Mouse (Mus musculus) telencephalon, adult 2 months (tissue): ENCODE measurements around the gene Numbl.
"Not testable (repeated sequence)": the region's sequence is repeated elsewhere in the genome, so short reads cannot be mapped to it uniquely, and the experiment has no call there.

ENCODE experiments used
- DNase-seq: peaks from one replicate; pipeline ENCODE4 v3.0.0-alpha.2; 2011; ENCODE audit warnings: low read depth, low spot score

The Numbl gene

DNA sequence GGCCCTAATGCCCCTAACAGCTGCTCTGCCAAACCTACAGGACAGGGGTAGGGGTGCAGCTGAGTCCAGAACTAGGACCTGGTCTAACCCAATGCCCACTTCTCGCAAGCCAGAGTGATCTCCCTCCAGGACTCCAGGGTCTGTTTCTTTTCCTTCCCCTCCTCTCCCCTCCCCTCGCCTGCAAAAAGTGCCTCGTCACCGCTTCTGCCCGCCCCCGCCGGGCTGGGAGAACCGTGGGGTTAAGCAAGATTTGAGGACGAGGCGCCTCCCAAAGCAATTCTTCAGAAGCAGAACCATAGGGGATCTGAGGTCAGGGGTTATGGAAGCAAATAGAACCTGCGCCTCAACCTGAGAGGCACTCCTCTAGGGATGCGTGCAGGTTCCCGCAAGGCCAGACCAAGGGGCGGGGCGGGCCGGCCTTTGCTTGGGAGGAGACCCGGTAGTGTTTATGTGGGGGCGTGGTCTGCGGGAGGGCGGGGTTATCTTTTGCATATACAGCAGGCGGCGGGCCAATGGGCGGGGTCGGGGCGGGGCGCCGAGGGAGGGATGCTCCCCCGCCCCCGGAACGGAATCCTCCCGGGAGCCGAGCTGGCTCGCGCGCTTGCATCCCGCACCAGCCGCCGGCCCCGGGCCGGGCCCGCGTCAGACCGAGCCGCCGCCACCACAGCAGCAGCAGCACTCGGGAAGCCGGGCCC is at the start of gene Numbl:
Gene Numbl, plus strand, starts transcription at position 229 of the 695 bp plus-strand sequence.
- DNase-seq, result peak; percentile 83

- DNase-seq, result no peak
Observed at GRCm38 (mm10) chr7:27212626-27213025, 45.6 kb upstream of the Numbl start.

- no peak for DNase-seq
Observed at GRCm38 (mm10) chr7:27218586-27218985, 39.6 kb upstream of the Numbl start.

DNA sequence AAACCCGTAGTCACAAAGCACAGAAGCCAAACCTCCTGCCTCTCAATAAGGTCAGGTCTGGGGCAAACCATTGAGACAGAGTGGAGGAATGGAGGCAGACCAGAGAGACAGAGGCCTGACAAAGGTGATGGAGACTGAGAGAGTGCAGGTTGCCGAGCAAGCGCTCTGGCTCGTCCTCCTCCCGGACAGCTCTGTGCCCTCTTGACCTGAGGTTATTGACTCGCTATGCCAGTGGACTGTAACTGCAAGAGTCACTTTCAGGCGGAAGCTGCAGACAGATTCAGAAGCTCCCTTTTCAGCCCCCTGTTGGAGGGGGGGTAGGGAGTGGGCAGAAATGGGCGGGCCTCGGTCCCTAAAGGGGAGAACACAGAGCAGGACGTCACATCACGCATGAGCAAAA is 38.3 kb upstream of the Numbl start:
- no peak for DNase-seq

DNA sequence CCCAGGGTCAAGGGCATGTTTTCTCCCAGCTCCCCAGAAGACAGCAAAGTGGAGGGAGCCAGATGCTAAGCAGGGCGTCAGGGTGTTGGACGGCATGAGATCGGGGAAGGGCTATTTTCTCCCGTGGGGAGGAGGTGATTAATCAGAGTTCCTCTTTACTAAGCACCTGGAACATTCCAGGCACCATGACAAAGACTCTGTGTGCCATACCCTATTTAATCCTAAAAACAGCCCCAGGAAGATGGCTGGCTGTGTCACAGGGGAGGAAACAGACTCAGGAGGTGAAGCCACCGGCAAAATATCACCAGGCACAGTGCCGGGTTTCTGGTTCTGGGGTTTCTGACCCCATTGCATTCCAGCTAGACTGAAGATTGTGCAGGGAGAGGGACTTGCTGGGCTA is 36.3 kb upstream of the Numbl start:
- DNase-seq, result no peak

GRCm38 (mm10) chr7:27222538-27222937 is 35.7 kb upstream of the Numbl start:
- DNase-seq, result no peak

- DNase-seq, result no peak
Observed at GRCm38 (mm10) chr7:27224877-27225575, 33.2 kb upstream of the Numbl start.

DNA sequence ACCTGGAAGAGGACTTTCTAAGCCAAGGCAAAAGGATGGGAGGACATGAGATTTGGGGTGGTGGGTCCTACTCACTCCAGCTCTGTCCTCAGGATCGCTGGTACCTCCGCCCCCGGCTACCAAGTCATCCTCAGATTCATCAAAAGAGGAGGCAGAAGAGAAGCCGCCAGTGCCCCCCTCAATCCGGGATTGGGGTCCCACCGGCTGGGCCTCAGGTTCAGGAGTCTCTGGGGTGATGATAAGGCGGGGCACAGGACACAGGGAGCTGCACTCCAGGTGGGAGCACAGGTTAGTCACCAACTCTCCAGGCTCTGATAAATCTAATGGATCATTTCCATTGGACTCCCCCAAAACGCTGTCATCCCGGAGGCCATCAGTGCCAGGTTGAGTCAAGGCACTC is 31.0 kb upstream of the Numbl start:
- DNase-seq, result no peak

- DNase-seq, result no peak
Observed at GRCm38 (mm10) chr7:27227676-27228075, 30.6 kb upstream of the Numbl start.

GRCm38 (mm10) chr7:27228281-27228821 is 29.9 kb upstream of the Numbl start, which contains the start of gene Itpkc:
Gene Itpkc, minus strand, starts transcription at chr7:27228661.
- DNase-seq, result peak; percentile 90

- no peak for DNase-seq
Observed at GRCm38 (mm10) chr7:27228865-27229264, 29.4 kb upstream of the Numbl start.

DNA sequence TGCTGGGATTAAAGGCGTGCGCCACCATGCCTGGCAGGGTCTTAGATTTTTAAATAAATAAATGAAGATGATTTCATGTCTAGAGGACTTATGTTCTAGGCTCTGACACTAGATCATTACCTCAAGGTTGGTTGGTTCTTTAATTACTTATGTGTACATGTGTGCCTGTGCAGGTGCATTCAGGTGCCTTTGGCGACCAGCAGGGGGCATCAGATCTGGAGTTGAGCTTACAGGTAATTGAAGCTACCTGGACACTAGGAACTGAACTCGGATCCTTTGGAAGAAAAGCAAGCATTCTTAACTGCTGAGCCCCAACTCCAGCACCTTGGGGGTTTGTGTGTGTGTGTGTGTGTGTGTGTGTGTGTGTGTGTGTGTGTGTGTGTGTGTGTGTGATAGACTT is 27.5 kb upstream of the Numbl start:
- DNase-seq, result no peak

GRCm38 (mm10) chr7:27231693-27232331 is 26.4 kb upstream of the Numbl start:
- DNase-seq, result peak; percentile 90

- DNase-seq, result peak; percentile 95
Observed at GRCm38 (mm10) chr7:27232781-27233281, 25.4 kb upstream of the Numbl start, which contains the start of gene Coq8b. Gene Coq8b, plus strand, starts transcription at chr7:27233023.

DNA sequence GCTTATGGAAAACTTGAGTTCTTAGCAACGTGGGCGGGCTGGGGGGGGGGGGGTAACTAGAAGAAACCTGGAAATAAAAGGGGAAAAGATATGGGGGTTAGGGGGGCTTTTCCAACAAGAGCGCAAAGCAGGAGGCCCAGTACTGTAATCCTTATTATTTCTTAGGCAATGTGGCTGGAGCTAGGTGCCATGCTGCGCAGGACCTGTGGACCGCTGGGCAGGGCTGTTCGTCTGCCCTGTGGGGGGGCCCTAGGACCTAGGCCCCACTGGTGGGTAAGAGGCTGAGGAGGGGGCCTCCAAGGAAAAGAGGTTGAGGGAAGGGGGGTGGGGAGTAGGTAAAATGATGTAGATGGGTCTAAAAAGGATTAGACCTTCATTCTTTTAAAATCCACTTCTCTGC is 24.9 kb upstream of the Numbl start:
- no peak for DNase-seq

- DNase-seq, result no peak
Observed at GRCm38 (mm10) chr7:27235726-27236125, 22.5 kb upstream of the Numbl start.

GRCm38 (mm10) chr7:27237527-27237926 is 20.7 kb upstream of the Numbl start:
- no peak for DNase-seq

DNA sequence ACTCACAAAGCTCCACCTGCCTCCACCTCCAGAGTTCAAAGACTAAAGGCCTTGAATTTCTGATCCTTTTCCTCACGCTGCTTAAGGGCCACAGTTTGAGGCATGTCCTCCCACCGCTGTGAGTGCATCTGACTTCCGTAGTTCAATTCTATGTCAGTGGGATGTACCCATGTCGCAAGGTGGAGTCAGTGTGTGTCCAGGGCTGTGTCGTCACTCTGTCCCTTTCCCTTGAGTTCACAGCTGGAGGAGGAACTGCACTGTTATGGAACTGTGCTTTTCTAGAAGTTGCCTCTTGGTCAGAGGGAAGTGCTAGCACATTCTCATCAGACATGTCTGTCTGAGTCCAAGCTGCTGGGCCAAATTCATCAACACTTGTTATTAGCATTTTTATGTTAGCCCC is 19.7 kb upstream of the Numbl start:
- no peak for DNase-seq

- DNase-seq, result no peak
Observed at GRCm38 (mm10) chr7:27243211-27243610, 15.0 kb upstream of the Numbl start.

- not testable (repeated sequence) for DNase-seq
Observed at GRCm38 (mm10) chr7:27244088-27244487, 14.1 kb upstream of the Numbl start.

GRCm38 (mm10) chr7:27249146-27249545 is 9.1 kb upstream of the Numbl start:
- no peak for DNase-seq

DNA sequence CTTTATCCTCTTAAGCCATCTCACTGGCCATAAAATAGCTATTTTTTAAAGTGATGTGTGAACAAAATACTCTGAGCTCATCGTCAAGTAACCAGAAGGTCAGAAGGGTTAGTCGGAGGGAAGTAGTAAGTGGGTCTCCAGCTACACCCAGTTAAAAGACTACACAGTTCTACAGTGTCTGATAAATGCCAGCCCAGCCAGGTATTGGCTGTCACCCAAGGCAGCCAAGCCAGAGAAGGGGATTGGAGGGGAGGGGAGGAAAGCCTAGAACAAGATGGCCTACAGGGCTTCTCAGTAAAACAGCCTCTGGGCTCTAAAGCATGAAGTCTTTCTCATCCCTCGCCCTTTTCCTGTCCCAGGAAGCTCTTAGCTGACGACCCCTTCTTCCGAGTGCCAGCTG is 8.3 kb upstream of the Numbl start:
- DNase-seq, result no peak
